Mouse (Mus musculus): ENCODE measurements around the gene Herc1. TPM values are rescaled to one million over a fixed set of nuclear protein-coding genes. Genes with fewer than 3 reads are reported as not detected.
"Not testable (repeated sequence)": the region's sequence is repeated elsewhere in the genome, so short reads cannot be mapped to it uniquely, and the experiment has no call there.

Herc1 gene
- total RNA-seq, 2 experiments from 2014 or later = 38.9 to 47.6 TPM

GRCm38 (mm10) chr9:66347405-66348035, 2.7 kb upstream of the Herc1 start:
- no peak for DNase-seq

GRCm38 (mm10) chr9:66349144-66349859, 948 bp upstream of the Herc1 start:
- DNase-seq = no peak

GRCm38 (mm10) chr9:66350788-66351430, 659 bp downstream of the Herc1 start:
- peak in 1 of 2 experiments; percentile 44 for DNase-seq

GRCm38 (mm10) chr9:66352704-66353103, 2.5 kb downstream of the Herc1 start:
- no peak for DNase-seq

GRCm38 (mm10) chr9:66359135-66359534, 8.9 kb downstream of the Herc1 start:
- no peak for DNase-seq

GRCm38 (mm10) chr9:66360143-66360690, 10.0 kb downstream of the Herc1 start:
- DNase-seq = no peak

GRCm38 (mm10) chr9:66368890-66369433, 18.7 kb downstream of the Herc1 start:
- no peak for DNase-seq

- DNase-seq = no peak
These were observed 20.1 kb downstream of the Herc1 start for GRCm38 (mm10) chr9:66370334-66370733.

GRCm38 (mm10) chr9:66370847-66371246, 20.6 kb downstream of the Herc1 start:
- DNase-seq = no peak

GRCm38 (mm10) chr9:66373432-66373831, 23.2 kb downstream of the Herc1 start:
- DNase-seq = no peak

- DNase-seq = no peak
These were observed 24.5 kb downstream of the Herc1 start for GRCm38 (mm10) chr9:66374495-66375478.

- DNase-seq = no peak
These were observed 33.2 kb downstream of the Herc1 start for GRCm38 (mm10) chr9:66383417-66383816.

- not testable (repeated sequence) for DNase-seq
These were observed 40.1 kb downstream of the Herc1 start for GRCm38 (mm10) chr9:66390338-66390737.

- no peak for DNase-seq
These were observed 43.1 kb downstream of the Herc1 start for GRCm38 (mm10) chr9:66393304-66393703.

GRCm38 (mm10) chr9:66423492-66423891, 73.2 kb downstream of the Herc1 start:
- no peak for DNase-seq

GRCm38 (mm10) chr9:66440007-66440406, 89.8 kb downstream of the Herc1 start:
- no peak for DNase-seq

GRCm38 (mm10) chr9:66448253-66448652, 98.0 kb downstream of the Herc1 start:
- peak; percentile 1 to 12 for DNase-seq

- peak; percentile 20 to 35 for DNase-seq
These were observed 114.8 kb downstream of the Herc1 start for GRCm38 (mm10) chr9:66465087-66465486.

- DNase-seq = no peak
These were observed 127.5 kb downstream of the Herc1 start for GRCm38 (mm10) chr9:66477785-66478184.

- DNase-seq = no peak
These were observed 133.2 kb downstream of the Herc1 start for GRCm38 (mm10) chr9:66483429-66483828.

GRCm38 (mm10) chr9:66488786-66489185, 138.5 kb downstream of the Herc1 start:
- DNase-seq = no peak

All from adrenal gland, postnatal 36 days (tissue).